Mouse (Mus musculus) cerebellum, adult 8-10 months (tissue): ENCODE data around the gene Ckm.

Experiments used
- DNase-seq: peaks from one replicate; pipeline ENCODE4 v3.0.0; 2022

Gene Ckm

GRCm38 (mm10) chr7:19404476-19404875, at the start of gene Ckm:
Gene Ckm (plus strand): TSS chr7:19404776.
- no peak for DNase-seq

GRCm38 (mm10) chr7:19354991-19355390, 49.6 kb upstream of the Ckm start:
- no peak for DNase-seq

- DNase-seq: no peak
Measured at GRCm38 (mm10) chr7:19356311-19356710, 48.3 kb upstream of the Ckm start.

GRCm38 (mm10) chr7:19357381-19358375, 46.9 kb upstream of the Ckm start:
- no peak for DNase-seq

- no peak for DNase-seq
Measured at GRCm38 (mm10) chr7:19358634-19359033, 45.9 kb upstream of the Ckm start.

- peak; percentile 89 for DNase-seq
Measured at GRCm38 (mm10) chr7:19359299-19359891, 45.2 kb upstream of the Ckm start, which contains the start of the genes Cd3eap and Ppp1r13l. Gene Cd3eap (minus strand): TSS chr7:19359483. Gene Ppp1r13l (plus strand): TSS chr7:19359749.

- peak; percentile 71 for DNase-seq
Measured at GRCm38 (mm10) chr7:19359892-19360641, 44.5 kb upstream of the Ckm start.

GRCm38 (mm10) chr7:19360944-19361343, 43.6 kb upstream of the Ckm start:
- DNase-seq: peak; percentile 89

GRCm38 (mm10) chr7:19361720-19362119, 42.9 kb upstream of the Ckm start:
- peak; percentile 73 for DNase-seq

GRCm38 (mm10) chr7:19362276-19362675, 42.3 kb upstream of the Ckm start:
- no peak for DNase-seq

GRCm38 (mm10) chr7:19363881-19364280, 40.7 kb upstream of the Ckm start:
- peak; percentile 78 for DNase-seq

- no peak for DNase-seq
Measured at GRCm38 (mm10) chr7:19365376-19365775, 39.2 kb upstream of the Ckm start.

- DNase-seq: no peak
Measured at GRCm38 (mm10) chr7:19368380-19368779, 36.2 kb upstream of the Ckm start.

- DNase-seq: peak; percentile 75
Measured at GRCm38 (mm10) chr7:19369823-19370425, 34.7 kb upstream of the Ckm start.

GRCm38 (mm10) chr7:19373367-19373766, 31.2 kb upstream of the Ckm start:
- DNase-seq: no peak

- DNase-seq: no peak
Measured at GRCm38 (mm10) chr7:19375368-19375767, 29.2 kb upstream of the Ckm start.

GRCm38 (mm10) chr7:19376019-19376418, 28.6 kb upstream of the Ckm start:
- DNase-seq: no peak

- DNase-seq: no peak
Measured at GRCm38 (mm10) chr7:19378049-19378448, 26.5 kb upstream of the Ckm start.

- DNase-seq: peak; percentile 99
Measured at GRCm38 (mm10) chr7:19381377-19382165, 23.0 kb upstream of the Ckm start, which contains the start of gene Ercc2. Gene Ercc2 (plus strand): TSS chr7:19382010.

GRCm38 (mm10) chr7:19382166-19382541, 22.4 kb upstream of the Ckm start:
- DNase-seq: no peak

GRCm38 (mm10) chr7:19383708-19384107, 20.9 kb upstream of the Ckm start:
- DNase-seq: no peak
